Mouse (Mus musculus): ENCODE results near the gene Olfr1260.

The Olfr1260 gene

DNA sequence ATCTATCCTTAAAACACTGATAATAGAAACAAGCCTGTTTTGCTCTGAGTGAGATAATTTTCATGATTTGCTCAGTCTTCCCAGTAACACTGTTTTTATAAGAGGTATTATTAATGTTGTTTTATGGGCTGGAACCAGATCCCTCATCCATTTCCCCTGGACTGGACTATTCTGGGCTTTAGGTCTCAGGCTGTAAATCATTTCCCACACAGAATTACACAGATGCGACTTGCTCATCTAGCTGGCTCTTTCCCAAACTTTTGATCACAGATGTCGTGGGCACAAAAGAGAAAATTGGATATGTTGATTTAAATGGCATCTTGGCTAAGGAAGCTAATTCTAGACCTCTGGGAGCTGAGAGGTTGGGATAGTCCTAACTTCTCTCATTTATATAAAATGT, at the start of gene Olfr1260:
TSS of gene Olfr1260 (plus strand) at position 157 of the 400 bp plus-strand sequence.
- no peak for DNase-seq

DNA sequence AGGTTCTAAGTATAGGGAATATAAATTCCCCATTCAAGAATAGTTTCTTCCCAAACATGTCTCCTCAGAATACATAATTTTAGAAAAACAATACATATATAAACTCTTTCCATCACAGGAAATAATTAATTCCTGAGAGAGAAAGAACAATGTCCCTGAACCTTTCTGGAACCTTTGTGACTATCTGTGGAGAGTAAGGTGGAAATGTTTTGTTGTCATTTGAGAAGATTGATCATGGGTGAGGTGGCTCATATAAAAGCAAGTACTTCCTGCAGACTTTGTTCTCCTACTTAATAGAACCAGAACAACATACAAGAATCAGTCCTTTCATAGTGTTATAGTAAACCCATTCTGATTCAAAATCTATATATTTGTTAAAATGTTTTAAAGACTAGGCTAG, 47.1 kb upstream of the Olfr1260 start, which contains the start of gene Olfr1258:
TSS of gene Olfr1258 (plus strand) at position 301 of the 400 bp plus-strand sequence.
- no peak for DNase-seq

DNA sequence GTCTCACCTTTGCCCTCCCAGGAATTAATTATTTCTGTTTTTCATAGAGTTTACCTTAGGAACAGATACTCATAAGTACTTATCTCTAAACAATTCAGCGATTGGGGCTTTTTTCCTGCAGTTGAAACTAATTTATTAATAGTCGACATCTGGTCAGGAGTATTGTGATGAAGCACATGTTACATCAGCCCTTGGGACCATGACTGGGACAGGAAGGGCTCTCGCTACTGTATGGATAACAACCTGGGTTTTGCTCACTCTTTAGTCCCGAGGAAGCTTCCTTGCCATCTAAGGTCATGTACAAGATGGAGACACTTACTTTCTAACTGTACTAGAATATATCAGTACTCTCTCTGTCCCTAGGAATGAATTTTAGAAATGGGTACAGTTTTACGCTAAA, 25.6 kb upstream of the Olfr1260 start, which contains the start of gene Olfr1259:
TSS of gene Olfr1259 (minus strand) at position 101 of the 400 bp plus-strand sequence.
- DNase-seq: no peak

DNA sequence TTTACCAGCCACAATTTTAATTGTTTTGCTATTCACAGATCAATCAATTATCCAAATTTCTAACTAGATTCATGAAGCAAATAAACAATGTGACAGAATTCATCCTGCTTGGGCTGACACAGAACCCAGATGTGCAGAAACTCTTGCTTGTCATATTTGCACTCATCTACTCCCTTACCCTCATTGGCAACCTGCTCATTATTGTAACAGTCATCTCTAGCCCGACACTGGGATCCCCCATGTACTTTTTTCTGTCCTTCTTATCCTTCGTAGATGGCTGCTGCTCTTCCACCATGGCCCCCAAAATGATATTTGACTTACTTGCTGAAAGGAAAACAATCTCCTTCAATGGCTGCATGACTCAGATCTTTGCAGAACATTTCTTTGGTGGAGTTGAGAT, 3.6 kb downstream of the Olfr1260 start:
- no peak for DNase-seq

DNA sequence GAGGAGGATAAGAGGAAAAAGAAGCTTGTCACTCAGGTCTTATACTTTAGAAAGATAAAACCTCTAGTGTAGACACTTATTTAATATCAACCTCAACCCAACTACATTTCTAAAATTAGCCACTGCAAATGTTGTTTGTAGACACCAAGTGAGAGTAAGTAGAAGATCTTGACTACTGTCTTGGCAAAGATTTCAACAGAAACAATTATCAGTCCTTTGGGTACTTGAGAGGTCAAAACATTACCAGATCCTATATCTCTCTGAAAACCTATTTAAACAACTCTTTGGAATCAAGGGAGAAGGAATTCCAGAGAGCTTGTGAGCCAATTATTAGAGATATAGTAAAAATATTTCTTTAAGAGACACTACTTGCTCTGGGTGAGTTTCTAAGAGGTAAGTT, 16.8 kb downstream of the Olfr1260 start, which contains the start of gene Olfr1261:
TSS of gene Olfr1261 (plus strand) at position 301 of the 400 bp plus-strand sequence.
- DNase-seq: no peak

DNA sequence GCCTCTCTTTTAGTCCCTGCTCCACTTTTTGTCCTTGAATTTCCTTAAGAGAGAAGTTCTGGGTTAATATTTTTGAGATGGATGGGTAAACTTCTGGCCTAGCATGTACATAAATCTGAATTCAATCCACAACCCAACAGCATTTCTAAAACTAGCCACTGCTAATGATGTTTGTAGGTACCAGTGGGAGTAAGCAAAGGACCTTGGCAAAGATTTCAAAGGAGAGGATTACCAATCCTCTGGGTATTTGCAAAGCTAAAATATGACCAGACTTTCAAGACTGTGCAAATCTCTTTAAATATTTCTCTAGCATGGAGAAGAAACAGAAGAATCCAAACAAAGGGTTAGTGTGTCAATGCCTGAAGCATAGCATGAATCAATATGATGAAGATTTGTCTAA, 25.7 kb downstream of the Olfr1260 start, which contains the start of gene Olfr1262:
TSS of gene Olfr1262 (plus strand) at position 301 of the 400 bp plus-strand sequence.
- DNase-seq: no peak

DNA sequence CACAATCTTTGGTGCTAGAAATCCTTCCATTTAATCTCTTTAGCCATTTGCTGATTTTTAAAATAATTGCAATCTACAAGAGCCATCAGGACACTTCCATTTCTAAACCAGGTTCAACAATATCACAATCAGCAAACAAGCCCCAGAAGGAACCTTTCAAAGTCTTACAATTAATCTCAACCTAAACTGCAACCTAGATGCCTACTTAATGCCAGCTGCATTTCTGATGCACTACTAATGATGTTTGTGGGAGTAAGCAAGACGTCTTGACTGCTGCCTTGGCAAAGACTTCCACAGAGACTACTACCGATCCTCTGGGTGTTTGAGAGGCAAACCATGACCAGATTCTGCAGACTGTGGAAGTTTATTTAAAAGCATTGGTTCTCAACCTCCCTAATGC, 37.7 kb downstream of the Olfr1260 start, which contains the start of gene Olfr1263:
TSS of gene Olfr1263 (plus strand) at position 301 of the 400 bp plus-strand sequence.
- DNase-seq: no peak

DNA sequence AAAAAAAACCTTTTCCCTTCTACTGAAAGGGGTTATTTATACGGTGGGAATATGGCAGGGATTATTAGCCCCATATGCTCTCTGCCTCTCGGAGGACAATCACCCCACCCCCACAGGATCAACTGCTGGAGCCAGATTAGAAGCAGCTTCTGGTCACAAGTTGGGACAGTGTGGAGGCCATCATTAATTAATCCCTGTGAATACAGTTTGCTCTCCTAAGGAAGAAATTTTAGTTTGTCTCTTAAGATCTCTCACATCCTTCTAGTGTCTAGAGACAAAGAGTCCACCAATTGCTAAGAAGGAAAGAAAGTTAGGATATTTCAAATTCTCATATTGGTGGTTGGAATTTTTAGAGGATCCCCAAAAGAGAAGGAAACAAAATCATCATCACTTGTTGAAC, 51.3 kb downstream of the Olfr1260 start, which contains the start of gene Olfr1264:
TSS of gene Olfr1264 (minus strand) at position 101 of the 400 bp plus-strand sequence.
- DNase-seq: no peak

Data from cerebellum, postnatal 36 days (tissue).